Mouse (Mus musculus) liver, adult (tissue): Measurements from ENCODE around the gene Heg1.

Experiments
- GATA4 ChIP-seq: IDR thresholded peaks from 2 replicates; pipeline ENCODE4 v1.6.1; 2014; ENCODE audit warnings: mild to moderate bottlenecking, low read length; ENCODE audit not compliant: insufficient replicate concordance

Gene Heg1

DNA sequence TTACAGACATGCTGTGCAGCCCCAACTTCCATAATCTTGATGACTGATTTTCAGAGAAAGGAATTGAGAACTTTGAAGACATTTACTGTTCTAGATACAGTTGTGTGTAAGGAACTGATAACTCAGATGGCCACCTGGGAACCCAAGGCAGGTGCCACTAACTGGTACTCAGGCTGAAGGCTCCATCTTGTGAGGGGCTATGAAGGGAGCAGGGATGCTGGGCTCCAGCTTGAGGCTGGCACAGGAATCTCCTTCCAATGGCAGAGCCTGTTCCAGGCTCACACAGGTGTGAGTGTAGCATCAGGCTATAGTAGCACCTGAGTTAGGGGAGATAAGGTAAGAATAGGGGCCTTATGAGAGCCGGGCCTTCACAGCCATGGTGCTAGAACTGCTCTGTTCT is 1.9 kb downstream of the Heg1 start:
- TF ChIP-seq GATA4 = no peak

DNA sequence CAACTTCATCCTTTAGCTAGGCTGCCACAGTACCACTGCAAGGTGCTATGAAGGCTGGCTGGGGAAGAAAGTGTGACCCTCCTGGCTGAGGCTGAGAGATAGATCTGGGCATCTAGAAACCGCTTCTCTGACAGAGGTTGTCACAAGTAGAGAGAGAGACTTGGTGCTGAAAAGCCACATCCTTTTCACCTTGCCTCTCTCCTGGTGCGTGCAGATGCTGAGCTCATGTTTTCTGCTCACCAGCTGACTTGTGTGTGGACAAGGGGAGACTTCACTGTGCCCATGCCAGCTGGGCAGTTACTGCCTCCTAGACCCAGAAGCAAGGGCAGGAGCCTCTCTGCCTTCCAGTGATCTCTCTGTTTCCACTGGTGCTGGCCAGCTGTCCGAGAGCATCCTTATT is 3.6 kb downstream of the Heg1 start:
- TF ChIP-seq GATA4 = no peak

DNA sequence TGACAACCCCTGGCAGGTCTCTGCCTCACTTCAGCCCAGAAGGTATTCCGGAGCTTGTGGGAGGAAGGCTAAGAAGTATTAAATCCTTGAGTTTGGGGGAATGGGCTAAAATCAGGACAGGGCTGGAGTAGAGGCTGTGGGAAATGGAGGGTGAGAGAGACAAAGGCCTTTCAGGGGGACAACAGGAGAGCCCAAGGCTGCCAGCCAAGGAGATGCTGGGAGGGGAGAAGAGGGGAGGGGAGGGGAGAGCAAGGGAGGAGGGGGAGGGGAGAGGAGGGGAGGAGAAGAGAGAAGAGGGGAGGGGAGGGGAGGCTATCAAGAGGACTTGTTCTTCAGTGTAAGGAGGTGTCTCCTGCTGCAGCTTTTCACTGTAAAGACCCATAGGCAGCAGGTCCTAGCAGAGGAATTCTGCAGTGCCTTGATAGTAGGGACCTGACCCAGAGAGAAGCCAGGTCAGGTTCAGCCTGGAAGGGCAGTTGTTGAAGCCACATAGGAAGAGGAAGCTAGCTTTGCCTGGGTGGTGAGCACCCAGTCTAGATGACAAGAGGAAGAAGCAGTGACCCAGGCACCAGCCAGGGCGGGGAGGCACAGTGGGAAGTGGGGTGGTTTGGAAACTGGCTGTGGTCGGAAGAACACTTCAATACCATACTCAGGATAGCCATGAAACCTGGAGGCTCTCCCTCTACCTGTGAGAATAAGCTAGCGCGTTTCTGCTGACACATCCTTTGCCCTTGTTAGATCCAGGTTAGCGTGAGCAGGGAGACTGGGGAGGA is 7.0 kb downstream of the Heg1 start:
- no peak for TF ChIP-seq GATA4

- no peak for TF ChIP-seq GATA4
These were observed 9.4 kb downstream of the Heg1 start for GRCm38 (mm10) chr16:33693553-33693952.

DNA sequence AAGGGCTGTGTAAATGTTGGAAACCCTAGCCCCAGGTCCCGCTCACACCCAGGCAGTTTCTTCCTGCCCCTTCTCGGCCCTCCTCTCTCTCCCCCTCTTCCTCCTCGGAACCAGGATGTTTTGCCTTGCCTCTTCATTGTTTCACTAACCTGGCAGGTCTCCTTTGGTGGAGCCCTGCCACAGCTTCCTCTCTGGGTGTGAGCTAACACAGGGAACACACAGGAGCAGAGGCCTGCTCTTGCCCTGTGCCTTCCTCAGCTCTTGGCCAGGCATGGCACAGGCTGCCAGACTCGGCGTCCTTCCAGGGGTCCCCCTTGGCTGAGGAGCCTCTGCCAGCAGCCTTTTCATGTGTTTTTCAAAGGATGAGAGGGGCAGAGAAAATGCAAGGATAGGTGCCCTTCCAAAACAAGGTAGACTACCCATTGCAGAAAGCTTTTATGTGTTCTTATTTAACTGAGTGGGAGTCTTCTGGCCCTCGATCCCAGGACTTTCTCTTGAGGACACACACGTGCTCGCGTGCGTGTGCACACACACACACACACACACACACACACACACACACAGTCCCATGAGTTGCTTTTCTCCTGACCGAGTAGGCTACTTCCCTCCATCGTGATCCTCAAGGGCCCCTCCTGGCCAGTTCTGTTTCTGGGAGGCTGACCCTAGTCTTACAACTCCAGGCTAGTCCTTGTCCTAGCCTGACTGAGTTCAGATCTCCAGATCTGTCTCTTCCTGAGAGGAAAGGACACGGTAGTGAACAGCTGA is 12.8 kb downstream of the Heg1 start:
- TF ChIP-seq GATA4 = no peak

DNA sequence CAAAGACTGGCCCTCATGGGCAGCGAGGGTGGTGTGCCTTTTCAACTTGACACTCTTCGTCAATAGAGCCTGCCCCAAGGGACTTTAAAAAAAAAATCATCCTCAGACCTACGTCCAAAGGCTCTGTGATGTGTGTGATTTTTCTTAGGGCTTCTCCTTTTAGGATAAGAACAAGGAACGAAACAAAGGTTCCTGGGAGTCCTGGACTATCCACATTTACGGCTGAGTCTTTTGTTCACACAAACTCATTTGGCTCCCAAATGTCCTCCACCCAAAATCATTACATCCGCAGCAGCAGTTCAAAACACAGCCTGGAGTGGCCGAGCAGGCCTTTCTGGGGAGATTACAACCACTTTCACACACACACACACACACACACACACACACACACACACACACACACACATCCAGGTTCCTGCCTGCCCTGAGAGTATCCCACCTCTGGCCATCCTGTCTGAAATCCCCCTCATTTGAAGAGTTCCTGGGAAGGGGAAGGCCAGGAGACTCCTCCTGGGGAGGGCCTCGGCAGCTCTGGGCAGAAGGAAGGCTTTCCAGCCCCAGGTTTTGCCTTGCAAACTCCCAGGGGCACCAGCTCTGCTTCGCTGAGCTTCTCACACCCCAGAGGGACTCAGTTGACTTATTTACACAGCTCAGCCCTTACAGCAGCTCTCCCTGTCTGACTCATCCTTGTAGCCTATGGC is 13.6 kb downstream of the Heg1 start:
- no peak for TF ChIP-seq GATA4

DNA sequence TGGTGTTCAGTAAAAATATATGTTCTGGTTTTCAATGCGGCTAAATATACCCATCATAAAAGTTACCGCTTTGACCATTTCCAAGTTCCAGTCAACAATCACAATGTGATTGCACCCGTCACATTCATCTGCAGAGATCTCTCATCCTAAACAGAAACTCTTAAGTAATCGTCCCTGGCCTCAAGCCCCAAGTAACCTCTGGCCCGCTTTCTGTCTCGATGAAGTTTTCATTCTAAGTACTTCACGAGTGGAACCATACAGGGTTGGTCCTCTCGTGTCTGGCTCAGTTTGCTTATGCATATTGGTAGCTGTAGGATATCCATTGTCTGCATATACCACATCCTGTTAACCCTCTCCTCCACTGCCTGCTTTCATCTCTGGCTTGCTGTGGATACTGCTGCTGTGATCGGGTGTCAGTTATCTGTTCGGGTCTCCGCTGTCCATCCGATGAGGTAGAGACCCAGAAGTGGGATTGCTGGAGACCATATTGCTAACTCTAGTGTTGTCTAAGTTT is 14.2 kb downstream of the Heg1 start:
- TF ChIP-seq GATA4 = no peak

- no peak for TF ChIP-seq GATA4
These were observed 16.4 kb downstream of the Heg1 start for GRCm38 (mm10) chr16:33700584-33700983.

DNA sequence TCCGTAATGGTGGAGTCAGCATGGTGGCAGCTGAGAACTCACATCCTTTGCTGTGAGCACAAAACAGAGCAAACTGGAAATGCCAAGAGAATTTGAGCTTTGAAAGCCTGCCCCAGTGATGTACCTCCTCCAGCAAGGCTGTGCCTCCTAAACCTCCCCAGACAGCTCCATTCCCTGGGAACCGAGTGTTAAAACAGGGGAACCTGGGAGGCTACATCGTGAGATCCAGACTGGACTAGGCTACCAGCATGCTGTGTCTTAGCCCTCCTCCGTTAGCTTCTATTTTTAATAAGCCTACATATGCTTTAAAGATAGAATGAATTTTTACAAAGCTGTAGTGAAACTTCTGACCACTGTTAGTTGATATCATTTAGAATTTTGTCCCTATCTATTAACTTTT is 17.7 kb downstream of the Heg1 start:
- no peak for TF ChIP-seq GATA4

DNA sequence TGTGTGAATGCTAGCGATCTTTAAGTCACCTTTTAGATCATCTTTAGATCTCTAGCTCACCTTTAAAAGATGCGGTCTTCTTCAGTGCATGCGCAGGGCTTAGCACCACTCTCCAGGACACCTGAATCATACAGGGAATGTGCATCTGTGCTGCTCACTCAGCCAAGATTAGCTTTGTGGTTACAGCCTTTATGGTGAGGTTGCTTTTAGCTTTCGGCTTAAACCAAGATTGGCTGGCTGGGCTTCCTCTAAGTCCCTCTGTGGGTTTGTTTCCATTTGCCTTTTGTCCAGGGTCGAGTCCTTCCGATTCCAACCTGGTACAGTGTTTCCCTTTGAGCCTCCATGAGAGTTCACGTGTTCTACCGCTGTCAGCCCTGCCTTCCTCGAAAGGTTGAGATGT is 20.1 kb downstream of the Heg1 start:
- TF ChIP-seq GATA4 = no peak

DNA sequence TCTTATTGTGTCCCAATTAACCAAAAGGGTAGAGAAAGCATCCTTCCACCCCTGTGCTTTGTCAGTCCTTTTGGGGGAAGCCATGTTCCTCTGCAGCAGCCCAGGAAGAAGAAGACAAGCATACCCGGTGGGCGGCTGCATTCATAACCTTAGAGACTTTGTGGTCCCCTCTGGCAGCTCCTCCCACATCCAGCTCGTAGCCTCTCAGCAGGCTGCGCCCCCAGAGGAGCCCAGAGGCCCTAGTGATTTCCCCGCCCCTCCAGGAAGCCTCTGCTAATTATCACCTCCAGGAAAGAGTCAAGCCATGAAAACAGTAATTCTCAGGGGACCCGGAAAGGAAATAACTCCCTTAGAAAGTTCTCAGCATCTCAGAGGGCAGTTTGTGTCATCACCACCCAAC is 21.1 kb downstream of the Heg1 start:
- TF ChIP-seq GATA4 = no peak

- TF ChIP-seq GATA4 = no peak
These were observed 22.1 kb downstream of the Heg1 start for GRCm38 (mm10) chr16:33706111-33706890.

- no peak for TF ChIP-seq GATA4
These were observed 23.9 kb downstream of the Heg1 start for GRCm38 (mm10) chr16:33708031-33708430.

GRCm38 (mm10) chr16:33708585-33709397 is 24.6 kb downstream of the Heg1 start:
- no peak for TF ChIP-seq GATA4
